Comparison of ENCODE assay signal across 7 mouse cellular contexts in the genomic region with DNA sequence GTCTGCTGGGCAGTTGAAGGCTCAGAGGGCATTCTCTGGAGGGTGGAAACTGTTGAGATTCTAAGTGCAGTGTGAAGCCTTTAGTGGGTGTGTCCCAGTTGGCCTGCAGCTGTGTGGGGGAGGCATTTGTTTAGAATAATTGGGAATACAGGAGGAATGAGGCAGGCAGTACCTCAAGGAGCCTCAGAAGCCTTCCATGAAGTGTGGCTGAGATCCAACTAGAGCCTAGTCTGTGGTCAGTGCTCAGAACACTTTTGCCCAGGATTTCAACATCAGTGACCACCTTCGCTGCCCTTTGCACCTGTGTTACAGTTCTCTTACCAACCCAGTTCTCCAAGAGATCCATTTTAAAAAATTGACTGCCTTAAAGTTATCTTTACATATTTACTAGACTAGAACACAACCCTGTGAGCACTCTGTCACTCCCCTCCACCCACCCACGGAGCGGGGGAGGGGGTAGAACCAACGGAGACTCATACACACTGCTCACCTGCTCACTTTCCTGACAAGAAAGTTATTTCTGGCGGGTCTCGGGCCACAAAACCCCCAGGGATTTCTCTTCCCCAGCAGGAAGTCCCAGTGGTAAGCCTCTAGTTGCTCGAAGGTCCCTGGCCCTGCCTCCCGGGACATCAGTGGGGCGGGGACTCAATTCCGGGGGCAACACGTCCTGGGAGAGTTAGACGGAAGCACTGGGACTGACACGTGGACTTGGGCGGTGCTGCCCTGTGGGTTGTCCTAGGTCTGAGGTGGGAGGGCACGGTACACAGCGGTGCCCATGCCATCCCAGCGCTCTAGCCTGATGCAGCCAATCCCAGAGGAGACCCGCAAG. TPM values are rescaled to one million over a fixed set of nuclear protein-coding genes. Genes with fewer than 3 reads are reported as not detected.
DNase-seq lines count a peak whose midpoint lies in the region; ATAC-seq lines count a peak whose summit lies in the region.

A gene (plus strand): TSS at position 679 of the 829 bp plus-strand sequence.

- H3K4me1 ChIP-seq in stomach, embryonic 14.5 days (ENCODE audit: control insufficient read depth, insufficient read depth, low read length): peaks cover 5% of the 10 kb centered on the region; the same call in 1 of the 2 replicates

- peaks cover 32% of the 10 kb centered on the region for H3K36me3 ChIP-seq in stomach, embryonic 14.5 days (ENCODE audit: control insufficient read depth, insufficient read depth, low read length)

- peak within 1 kb of the TSS; percentile 45 for H3K4me2 ChIP-seq in stomach, embryonic 14.5 days (replicated peaks; ENCODE audit: low read depth, low read length)

- ATAC-seq in stomach, embryonic 14.5 days (ENCODE audit: insufficient number of reproducible peaks, insufficient read depth, low FRiP score, low read depth): peak; percentile 75

- peak within 1 kb of the TSS; percentile 10; the same call in 1 of the 2 replicates for H3K27ac ChIP-seq in stomach, embryonic 14.5 days (ENCODE audit: low read length)

- no peaks in the 10 kb centered on the region for H3K27me3 ChIP-seq in stomach, embryonic 14.5 days (ENCODE audit: control insufficient read depth, insufficient read depth, low read length)

- WGBS in stomach, embryonic 14.5 days: 4% methylated on average over 18 of the region's 18 CpGs

- H3K9me3 ChIP-seq in stomach, embryonic 14.5 days (ENCODE audit: control insufficient read depth, low read depth, low read length): no peaks in the 10 kb centered on the region

- peak; percentile 75 for DNase-seq in ES-CJ7 (ENCODE audit: low read depth, low spot score)
- DNase-seq in adrenal gland, adult 18-20 months (ENCODE audit: low spot score in 2 of 2): peak; percentile 30 to 52
- peak; percentile 65 to 81 for DNase-seq in heart, adult 18-20 months
- DNase-seq in kidney, adult 11 months: peak; percentile 77
- DNase-seq in lung, adult 18-20 months: peak; percentile 86 to 87
- no peak for DNase-seq in layer of hippocampus, adult 11-12 months (ENCODE audit: low spot score)

- peak within 1 kb of the TSS; percentile 19 for H3K4me3 ChIP-seq in stomach, embryonic 14.5 days (ENCODE audit: low read depth, low read length)

- H3K9ac ChIP-seq in stomach, embryonic 14.5 days (replicated peaks; ENCODE audit: low read depth, low read length): peak within 1 kb of the TSS; percentile 33; the same call in 1 of the 2 replicates

RNA-seq across cellular contexts. Expression of the gene that starts here (rescaled TPM):
- 1 to 10 TPM; 1.5 TPM for total RNA-seq in adrenal gland, adult 18-20 months (2021)
- total RNA-seq in heart, adult 18-20 months (2021): under 1 TPM; 0.10 to 0.54 TPM
- polyA plus RNA-seq in stomach, embryonic 14.5 days (2014; fragmentation: Nextera tagmentation; extraction: Ambion mirVana): 1.7 and 1.9 TPM in 2 replicates

Comparison
In these comparisons a context has a peak if more than half of its experiments do, and no peak if none do; other contexts are left out.
1. Peak in DNase-seq in heart, adult 18-20 months; RNA of the gene not detected or under 1 TPM.